Mouse (Mus musculus) embryonic facial prominence, embryonic 14.5 days (tissue): Measurements from ENCODE around the gene Tmem37. TPM values are rescaled to one million over a fixed set of nuclear protein-coding genes. Genes with fewer than 3 reads are reported as not detected.

Experiments used
- ATAC-seq: fragments of 200-750 bp; cut with Nextera tagmentation; 2 replicates; pipeline ENCODE4 v1.8.0; 2017; ENCODE audit warnings: low read depth, moderate number of reproducible peaks, moderate TSS enrichment
- DNase-seq: peaks from one replicate; pipeline ENCODE4 v3.0.0-alpha.2; 2015; ENCODE audit warnings: low spot score
- H3K27ac ChIP-seq: fragments of 300-500 bp; sonication (generic); replicated peaks from 2 replicates; pipeline ENCODE4 v1.5.1; 2014; ENCODE audit warnings: low read depth, mild to moderate bottlenecking, low read length, moderate library complexity
- H3K27me3 ChIP-seq: fragments of 300-500 bp; sonication (generic); replicated peaks from 2 replicates; pipeline ENCODE4 v1.6.1; 2014; ENCODE audit warnings: low read length; ENCODE audit not compliant: control insufficient read depth, insufficient read depth
- H3K36me3 ChIP-seq: fragments of 300-500 bp; sonication (generic); 2 replicates; pipeline ENCODE4 v1.6.1; 2014; ENCODE audit warnings: low read length, mixed read lengths; ENCODE audit not compliant: control insufficient read depth, insufficient read depth
- H3K4me1 ChIP-seq: fragments of 300-500 bp; sonication (generic); 2 replicates; pipeline ENCODE4 v1.6.1; 2014; ENCODE audit warnings: antibody characterized with exemption, low read length; ENCODE audit not compliant: control insufficient read depth, insufficient read depth
- H3K4me2 ChIP-seq: fragments of 300-500 bp; sonication (generic); 2 replicates; pipeline ENCODE4 v1.6.1; 2014; ENCODE audit warnings: low read depth, mild to moderate bottlenecking, low read length, moderate library complexity, mixed read lengths
- H3K4me3 ChIP-seq: fragments of 300-500 bp; sonication (generic); 2 replicates; pipeline ENCODE4 v1.5.1; 2014; ENCODE audit warnings: low read depth, mild to moderate bottlenecking, low read length
- H3K9ac ChIP-seq: fragments of 300-500 bp; sonication (generic); 2 replicates; pipeline ENCODE4 v1.6.1; 2014; ENCODE audit warnings: low read depth, mild to moderate bottlenecking, low read length, moderate library complexity, mixed read lengths
- H3K9me3 ChIP-seq: fragments of 300-500 bp; sonication (generic); 2 replicates; pipeline ENCODE4 v1.6.1; 2016; ENCODE audit warnings: low read length; ENCODE audit not compliant: control insufficient read depth
- WGBS: fragments of 180-500 bp; shearing (Covaris S2); extraction: QIAGEN DNeasy Blood & Tissue Kit; methylation state at CpG from one replicate; pipeline ENCODE4 v1.1.7; 2014; 5-methylcytosine and 5-hydroxymethylcytosine counted together
- polyA plus RNA-seq: library from polyadenylated mRNA; unstranded; fragments of >200 nt; fragmentation: Nextera tagmentation; extraction: Ambion mirVana; gene quantifications from 2 replicates; pipeline ENCODE4 v1.2.1, GENCODE M21; 2014

Gene Tmem37
- polyA plus RNA-seq, 1 experiment from 2014 or later, result 19.8 TPM

GRCm38 (mm10) chr1:120116106-120116505 is 42.2 kb upstream of the Tmem37 start:
- ATAC-seq (no peak), DNase-seq (peak; percentile 7)
- Histone ChIP-seq H3K4me2 (no peak overlapping the region), H3K9me3 (no peaks in the 10 kb centered on the region; the same call in 1 of the 2 replicates), H3K36me3 (peaks cover 53% of the 10 kb centered on the region), H3K4me3 (no peak overlapping the region), H3K9ac (no peak overlapping the region), H3K27me3 (no peaks in the 10 kb centered on the region), H3K4me1 (peaks cover 8% of the 10 kb centered on the region), H3K27ac (peak overlapping the region; percentile 7; the same call in 1 of the 2 replicates)
- 82% methylated on average over 11 of the region's 11 CpGs for WGBS

- Histone ChIP-seq H3K4me1 (peaks cover 8% of the 10 kb centered on the region), H3K27ac (peak overlapping the region; percentile 50), H3K36me3 (peaks cover 53% of the 10 kb centered on the region), H3K9ac (no peak overlapping the region), H3K27me3 (no peaks in the 10 kb centered on the region), H3K9me3 (no peaks in the 10 kb centered on the region; the same call in 1 of the 2 replicates), H3K4me2 (no peak overlapping the region), H3K4me3 (no peak overlapping the region)
- ATAC-seq (peak; percentile 53; the same call in 1 of the 2 replicates), DNase-seq (peak; percentile 61)
- 62% methylated on average over 9 of the region's 9 CpGs for WGBS
Measured at GRCm38 (mm10) chr1:120115671-120116081, 41.8 kb upstream of the Tmem37 start.

DNA sequence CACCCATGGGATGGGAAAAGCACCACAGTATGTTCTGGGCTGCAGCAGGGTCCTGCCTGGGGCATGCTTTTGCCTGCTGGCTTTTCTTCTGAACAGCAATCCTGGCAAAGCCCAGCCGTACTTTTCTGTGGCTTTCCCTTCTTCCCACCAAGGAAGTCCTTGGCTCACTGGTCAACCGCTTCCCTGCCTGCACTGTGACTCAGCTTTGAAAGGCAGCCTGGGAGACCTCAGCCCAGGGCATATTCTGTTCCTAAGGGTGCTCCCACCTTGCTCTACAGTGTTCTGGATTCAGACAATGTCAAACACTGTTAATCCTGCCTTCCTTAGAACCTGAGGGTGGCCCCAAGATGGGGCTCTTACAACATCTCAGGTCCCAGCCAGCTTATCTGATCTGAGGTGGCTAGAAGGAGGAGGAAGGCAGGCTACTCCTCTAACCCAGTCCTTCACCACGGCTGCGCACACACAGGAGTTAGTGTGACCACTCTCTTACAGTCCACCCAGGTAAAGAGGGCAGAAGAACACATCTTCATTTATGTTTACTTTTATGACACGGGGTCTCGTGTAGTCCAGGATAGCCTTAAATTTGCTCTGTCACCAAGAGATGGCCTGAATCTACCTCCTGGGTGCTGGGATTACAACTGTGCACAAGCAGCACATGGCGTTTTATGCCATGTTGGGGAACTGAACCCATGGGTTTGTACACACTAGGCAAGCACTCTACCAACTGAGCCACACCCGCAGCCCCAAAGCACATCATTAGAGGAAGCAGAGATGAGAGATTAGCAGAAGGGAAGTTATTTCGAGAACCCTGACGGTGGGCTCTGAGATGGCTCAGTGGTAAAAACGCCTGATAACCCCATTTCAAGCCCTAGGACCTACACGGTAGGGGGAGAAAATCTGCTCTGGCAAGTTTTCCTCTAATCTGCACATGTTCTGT is 38.6 kb upstream of the Tmem37 start:
- no peak overlapping the region for H3K27ac ChIP-seq
- H3K4me3 ChIP-seq, result no peak overlapping the region
- no peak for DNase-seq
- no peaks in the 10 kb centered on the region for H3K4me1 ChIP-seq
- no peaks in the 10 kb centered on the region for H3K27me3 ChIP-seq
- no peak for ATAC-seq
- H3K4me2 ChIP-seq, result no peak overlapping the region
- H3K9ac ChIP-seq, result no peak overlapping the region
- 85% methylated on average over 12 of the region's 12 CpGs for WGBS
- H3K9me3 ChIP-seq, result no peaks in the 10 kb centered on the region; the same call in 1 of the 2 replicates
- H3K36me3 ChIP-seq, result peaks cover 46% of the 10 kb centered on the region

DNA sequence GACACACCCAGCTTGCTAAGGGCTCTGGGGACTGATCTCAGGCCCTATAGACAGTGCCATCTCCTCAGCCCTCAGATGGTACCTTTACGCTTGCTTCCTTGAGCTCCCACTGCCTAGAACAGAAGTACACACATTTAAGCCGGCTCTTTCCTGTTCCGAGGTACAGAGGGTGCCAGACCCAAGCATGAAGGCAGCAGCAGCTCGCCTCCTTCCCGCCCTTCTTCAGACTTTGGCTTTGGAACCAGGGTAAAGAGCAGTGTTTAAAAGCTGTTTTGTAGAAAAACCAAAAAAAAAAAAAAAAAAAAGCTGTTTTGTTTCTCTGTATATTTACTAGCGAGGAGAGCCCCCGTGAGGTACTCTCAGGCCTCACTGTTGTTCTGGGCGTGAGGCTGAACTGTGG is 37.9 kb upstream of the Tmem37 start:
- Histone ChIP-seq H3K27ac (no peak overlapping the region), H3K36me3 (peaks cover 46% of the 10 kb centered on the region), H3K4me2 (no peak overlapping the region), H3K27me3 (no peaks in the 10 kb centered on the region), H3K4me1 (no peaks in the 10 kb centered on the region), H3K9me3 (no peaks in the 10 kb centered on the region; the same call in 1 of the 2 replicates), H3K4me3 (no peak overlapping the region), H3K9ac (no peak overlapping the region)
- WGBS, result 86% methylated on average over 8 of the region's 8 CpGs
- no peak for DNase-seq
- ATAC-seq, result no peak

GRCm38 (mm10) chr1:120109741-120110432 is 36.0 kb upstream of the Tmem37 start:
- ATAC-seq (no peak), DNase-seq (no peak)
- Histone ChIP-seq H3K4me1 (no peaks in the 10 kb centered on the region), H3K4me3 (no peak overlapping the region), H3K9ac (no peak overlapping the region), H3K4me2 (no peak overlapping the region), H3K27ac (no peak overlapping the region), H3K27me3 (no peaks in the 10 kb centered on the region), H3K9me3 (no peaks in the 10 kb centered on the region; the same call in 1 of the 2 replicates), H3K36me3 (peaks cover 30% of the 10 kb centered on the region)
- 87% methylated on average over 19 of the region's 19 CpGs for WGBS

GRCm38 (mm10) chr1:120105556-120105959 is 31.7 kb upstream of the Tmem37 start:
- ATAC-seq (peak; percentile 93), DNase-seq (peak; percentile 91)
- H3K9ac ChIP-seq, result no peak overlapping the region
- WGBS, result 51% methylated on average over 5 of the region's 5 CpGs
- no peaks in the 10 kb centered on the region for H3K36me3 ChIP-seq
- H3K9me3 ChIP-seq, result no peaks in the 10 kb centered on the region
- H3K4me1 ChIP-seq, result no peaks in the 10 kb centered on the region
- H3K4me3 ChIP-seq, result no peak overlapping the region
- no peak overlapping the region for H3K4me2 ChIP-seq
- H3K27ac ChIP-seq, result no peak overlapping the region
- H3K27me3 ChIP-seq, result no peaks in the 10 kb centered on the region

GRCm38 (mm10) chr1:120101227-120101609 is 27.3 kb upstream of the Tmem37 start:
- H3K27ac ChIP-seq, result no peak overlapping the region
- no peak overlapping the region for H3K4me3 ChIP-seq
- DNase-seq (no peak), ATAC-seq (no peak)
- no peaks in the 10 kb centered on the region for H3K9me3 ChIP-seq
- no peaks in the 10 kb centered on the region for H3K36me3 ChIP-seq
- H3K4me1 ChIP-seq, result no peaks in the 10 kb centered on the region
- no peak overlapping the region for H3K4me2 ChIP-seq
- WGBS, result 83% methylated on average over 3 of the region's 3 CpGs
- H3K27me3 ChIP-seq, result no peaks in the 10 kb centered on the region
- H3K9ac ChIP-seq, result no peak overlapping the region

GRCm38 (mm10) chr1:120100456-120101226 is 26.8 kb upstream of the Tmem37 start:
- no peak overlapping the region for H3K27ac ChIP-seq
- no peak overlapping the region for H3K4me3 ChIP-seq
- no peak overlapping the region for H3K4me2 ChIP-seq
- 83% methylated on average over 8 of the region's 8 CpGs for WGBS
- no peaks in the 10 kb centered on the region for H3K36me3 ChIP-seq
- DNase-seq, result no peak
- H3K4me1 ChIP-seq, result no peaks in the 10 kb centered on the region
- H3K9ac ChIP-seq, result no peak overlapping the region
- no peaks in the 10 kb centered on the region for H3K9me3 ChIP-seq
- no peaks in the 10 kb centered on the region for H3K27me3 ChIP-seq
- no peak for ATAC-seq
